Mouse (Mus musculus): ENCODE data around the gene Hs6st2.

DNA sequence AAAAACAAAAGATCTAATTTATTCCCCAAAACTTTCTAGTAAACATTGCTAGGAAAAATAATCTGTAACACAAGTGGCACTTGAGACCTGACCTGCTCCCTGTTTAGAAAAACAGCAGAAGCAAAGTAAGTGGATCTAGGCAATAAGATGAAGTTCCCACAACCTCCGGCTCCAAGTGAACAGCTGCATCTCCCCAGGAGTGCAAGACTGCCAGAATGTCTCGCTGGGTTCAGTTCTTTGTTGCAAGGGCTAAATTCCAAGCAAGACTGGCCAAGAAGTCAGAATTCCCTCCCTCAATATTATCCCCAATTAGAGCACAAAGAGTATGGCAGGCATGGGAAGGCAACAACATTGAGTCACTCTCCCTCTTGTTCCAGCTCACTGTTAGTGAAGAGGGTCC is 23.4 kb downstream of the Hs6st2 start:
- TF ChIP-seq UBTF (IDR thresholded peaks at IDR 0.05; ENCODE audit: borderline replicate concordance, insufficient read depth, low read depth, low read length) (no peak), JUND (IDR thresholded peaks at IDR 0.05; ENCODE audit: low read depth, low read length) (no peak), E2F4 (IDR thresholded peaks at IDR 0.05; ENCODE audit: borderline replicate concordance, low read depth, low read length) (no peak), USF1 (IDR thresholded peaks at IDR 0.05; ENCODE audit: low read depth, low read length) (no peak)

Data from MEL (cell line).